Mouse (Mus musculus) limb, embryonic 14.5 days (tissue): ENCODE data around the gene Magi3. TPM values are rescaled to one million over a fixed set of nuclear protein-coding genes. Genes with fewer than 3 reads are reported as not detected.

Experiments used
- ATAC-seq: fragments of 200-750 bp; cut with Nextera tagmentation; 2 replicates; pipeline ENCODE4 v1.8.0; 2017; ENCODE audit warnings: low read depth, moderate number of reproducible peaks, moderate TSS enrichment; ENCODE audit not compliant: low FRiP score
- DNase-seq: peaks from one replicate; pipeline ENCODE4 v3.0.0-alpha.2; 2015; ENCODE audit warnings: low spot score
- H3K27ac ChIP-seq: fragments of 300-500 bp; sonication (generic); replicated peaks from 2 replicates; pipeline ENCODE4 v1.5.1; 2014; ENCODE audit warnings: low read depth, mild to moderate bottlenecking, low read length, moderate library complexity, mixed read lengths
- H3K27me3 ChIP-seq: fragments of 300-500 bp; sonication (generic); 2 replicates; pipeline ENCODE4 v1.6.1; 2014; ENCODE audit warnings: low read length, mixed read lengths; ENCODE audit not compliant: control insufficient read depth, insufficient read depth
- H3K36me3 ChIP-seq: fragments of 300-500 bp; sonication (generic); 2 replicates; pipeline ENCODE4 v1.6.1; 2014; ENCODE audit warnings: mild to moderate bottlenecking, low read length, moderate library complexity, mixed read lengths; ENCODE audit not compliant: control insufficient read depth, insufficient read depth
- H3K4me1 ChIP-seq: fragments of 300-500 bp; sonication (generic); 2 replicates; pipeline ENCODE4 v1.6.1; 2014; ENCODE audit warnings: antibody characterized with exemption, low read length, mixed read lengths; ENCODE audit not compliant: control insufficient read depth, insufficient read depth
- H3K4me2 ChIP-seq: fragments of 300-500 bp; sonication (generic); replicated peaks from 2 replicates; pipeline ENCODE4 v1.6.1; 2014; ENCODE audit warnings: low read depth, mild to moderate bottlenecking, low read length, moderate library complexity; ENCODE audit not compliant: severe bottlenecking
- H3K4me3 ChIP-seq: fragments of 300-500 bp; sonication (generic); replicated peaks from 2 replicates; pipeline ENCODE4 v1.5.1; 2014; ENCODE audit warnings: low read length
- H3K9ac ChIP-seq: fragments of 300-500 bp; sonication (generic); 2 replicates; pipeline ENCODE4 v1.6.1; 2014; ENCODE audit warnings: mild to moderate bottlenecking, low read depth, low read length, moderate library complexity; ENCODE audit not compliant: severe bottlenecking
- H3K9me3 ChIP-seq: fragments of 300-500 bp; sonication (generic); 2 replicates; pipeline ENCODE4 v1.6.1; 2016; ENCODE audit warnings: low read length; ENCODE audit not compliant: control insufficient read depth
- POLR2A ChIP-seq: fragments of 200-500 bp; IDR thresholded peaks from 2 replicates; pipeline ENCODE4 v1.8.0; 2012; ENCODE audit warnings: inconsistent platforms, mild to moderate bottlenecking, moderate library complexity, borderline replicate concordance; ENCODE audit not compliant: insufficient read depth, insufficient read length; ENCODE audit errors: extremely low read depth
- WGBS: fragments of 180-500 bp; shearing (Covaris S2); extraction: QIAGEN DNeasy Blood & Tissue Kit; methylation state at CpG from one replicate; pipeline ENCODE4 v1.1.7; 2014; 5-methylcytosine and 5-hydroxymethylcytosine counted together
- polyA plus RNA-seq, 2 experiments: library from polyadenylated mRNA; depleted of rRNA in 1 of 2; stranded (reverse) in 1 of 2; unstranded in 1 of 2; fragments of >200 nt; fragmentation: Nextera tagmentation in 1 of 2; extraction: Ambion mirVana in 1 of 2; gene quantifications; 2 replicates each; pipeline versions ENCODE4 v1.2.1 to v1.2.3; 2012 to 2014

Gene Magi3
- polyA plus RNA-seq, 2 experiments, result 4.8 to 9.2 TPM

DNA sequence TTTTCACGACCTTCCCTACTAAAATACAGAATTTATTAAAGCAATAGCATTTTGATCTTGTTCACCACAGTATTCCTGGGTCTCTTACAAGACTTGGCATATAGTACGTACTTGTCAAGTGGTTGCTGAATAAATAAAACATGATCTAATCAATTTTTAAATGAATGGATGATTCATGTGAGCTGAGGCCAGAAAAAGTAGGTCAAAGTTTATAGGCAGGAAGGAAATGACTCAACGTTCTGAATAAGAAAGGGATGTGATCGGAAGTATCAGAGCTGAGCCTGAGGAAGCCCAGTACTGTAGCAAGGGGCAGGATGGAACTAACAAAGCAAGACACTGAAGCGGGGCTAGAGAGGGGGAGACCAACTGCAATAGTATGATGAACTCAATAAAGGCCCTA lies 127.4 kb downstream of the Magi3 start:
- WGBS, result 78% methylated on average over 5 of the region's 5 CpGs
- Histone ChIP-seq H3K9me3 (no peaks in the 10 kb centered on the region), H3K36me3 (peaks cover 4% of the 10 kb centered on the region; the same call in 1 of the 2 replicates), H3K27ac (no peak overlapping the region), H3K9ac (no peak overlapping the region), H3K4me3 (no peak overlapping the region), H3K27me3 (no peaks in the 10 kb centered on the region), H3K4me2 (no peak overlapping the region), H3K4me1 (no peaks in the 10 kb centered on the region)
- no peak for TF ChIP-seq POLR2A
- DNase-seq, result no peak
- no peak for ATAC-seq

DNA sequence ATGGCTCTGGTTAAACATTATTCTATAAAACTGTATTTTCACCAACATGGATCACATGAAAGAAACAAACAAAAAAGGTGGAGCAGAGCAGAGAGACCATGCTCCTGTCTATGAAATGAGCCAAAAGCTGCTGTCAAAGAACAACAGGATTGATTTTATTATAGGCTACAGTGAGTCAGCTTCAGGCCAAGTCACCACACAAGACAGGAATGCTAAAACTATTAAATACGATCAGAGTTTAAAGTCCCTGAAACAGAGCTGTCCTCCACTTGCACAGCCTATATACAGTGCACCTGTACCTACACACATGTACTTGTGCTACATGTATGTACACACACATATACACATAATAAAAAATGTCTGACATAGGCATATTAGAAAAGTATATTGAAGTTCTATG lies 138.1 kb downstream of the Magi3 start:
- no peak for DNase-seq
- no peak for ATAC-seq
- Histone ChIP-seq H3K9me3 (no peaks in the 10 kb centered on the region), H3K4me1 (no peaks in the 10 kb centered on the region), H3K27ac (no peak overlapping the region), H3K27me3 (no peaks in the 10 kb centered on the region), H3K4me3 (no peak overlapping the region), H3K9ac (no peak overlapping the region), H3K4me2 (no peak overlapping the region), H3K36me3 (0 out of 2 replicates have a peak, but pooled peaks cover 2% of the 10 kb centered on the region)
- no peak for TF ChIP-seq POLR2A
- WGBS, result 50% methylated on average over 1 of the region's 1 CpGs

DNA sequence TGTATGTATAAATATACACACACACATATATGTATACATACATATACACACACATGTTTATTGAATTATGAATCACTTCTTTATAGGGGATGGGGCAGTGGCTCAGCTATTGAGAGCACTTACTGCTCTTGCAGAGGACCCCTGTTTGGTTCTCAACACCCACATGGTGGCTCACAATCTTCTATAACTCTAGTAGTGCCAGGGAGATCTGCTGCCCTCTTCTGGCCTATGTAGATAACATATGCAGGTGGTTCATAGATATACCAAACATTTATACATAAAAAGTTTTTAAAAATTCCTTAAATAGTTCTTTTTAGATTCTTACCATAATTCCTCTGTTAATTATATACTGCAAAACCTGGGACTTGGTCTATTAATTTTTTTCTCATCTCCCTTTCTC lies 141.4 kb downstream of the Magi3 start:
- H3K4me3 ChIP-seq, result no peak overlapping the region
- H3K4me1 ChIP-seq, result no peaks in the 10 kb centered on the region
- no peak overlapping the region for H3K27ac ChIP-seq
- DNase-seq, result no peak
- no peak for TF ChIP-seq POLR2A
- H3K4me2 ChIP-seq, result no peak overlapping the region
- H3K36me3 ChIP-seq, result 0 out of 2 replicates have a peak, but pooled peaks cover 2% of the 10 kb centered on the region
- no peak overlapping the region for H3K9ac ChIP-seq
- no peaks in the 10 kb centered on the region for H3K9me3 ChIP-seq
- H3K27me3 ChIP-seq, result no peaks in the 10 kb centered on the region
- no peak for ATAC-seq

DNA sequence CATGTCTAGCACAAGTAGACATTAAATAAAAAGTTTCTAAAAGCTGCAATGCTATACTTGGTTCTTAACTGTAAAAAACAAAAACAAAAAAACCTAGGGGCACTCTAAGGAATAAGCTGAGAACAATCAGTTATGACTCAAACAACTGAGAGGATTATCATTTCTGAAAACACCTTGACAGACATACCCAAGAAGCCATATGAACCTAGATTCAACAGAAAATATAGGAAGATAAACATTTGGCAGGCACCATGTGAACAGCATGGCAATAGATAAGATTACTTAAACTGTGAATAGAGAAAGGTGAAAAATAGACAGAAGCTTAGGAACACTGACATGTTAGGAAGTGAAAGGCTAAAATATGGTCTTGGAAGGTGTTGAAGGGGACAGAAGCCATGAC lies 150.8 kb downstream of the Magi3 start:
- no peak overlapping the region for H3K27ac ChIP-seq
- no peak overlapping the region for H3K4me3 ChIP-seq
- H3K4me2 ChIP-seq, result no peak overlapping the region
- no peaks in the 10 kb centered on the region for H3K4me1 ChIP-seq
- no peaks in the 10 kb centered on the region for H3K9me3 ChIP-seq
- no peaks in the 10 kb centered on the region for H3K27me3 ChIP-seq
- no peak overlapping the region for H3K9ac ChIP-seq
- H3K36me3 ChIP-seq, result no peaks in the 10 kb centered on the region
- ATAC-seq (no peak), DNase-seq (no peak)
- no peak for TF ChIP-seq POLR2A

DNA sequence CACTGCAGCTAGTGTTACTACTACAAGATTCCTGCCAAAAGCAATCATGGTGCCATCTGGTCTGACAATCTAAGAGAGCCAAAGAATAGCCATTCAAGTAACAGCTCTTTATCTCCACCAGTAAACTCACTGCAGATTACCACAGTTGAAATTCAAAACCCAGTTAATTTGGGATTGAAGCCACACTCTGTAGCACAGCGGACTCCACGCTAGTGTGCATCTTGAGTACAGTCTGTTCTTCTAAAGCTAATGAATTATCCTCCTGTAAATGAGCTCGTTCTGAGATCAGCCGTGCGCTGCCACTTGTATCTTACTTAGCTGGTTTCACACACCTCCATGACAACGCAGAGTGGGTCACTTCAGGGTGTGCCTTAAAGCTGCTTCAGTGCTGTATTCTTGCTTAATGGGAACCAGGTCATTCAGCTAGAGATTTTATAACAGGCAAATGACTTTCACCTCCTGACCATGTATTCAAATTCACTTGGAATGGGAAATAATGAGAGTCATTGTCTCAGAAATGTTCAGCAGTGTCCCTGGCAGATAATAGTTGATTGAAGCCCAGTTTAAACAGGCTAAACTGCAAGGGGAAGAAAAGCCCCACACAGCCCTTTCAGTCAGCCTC lies 161.1 kb downstream of the Magi3 start:
- WGBS, result 71% methylated on average over 6 of the region's 6 CpGs
- Histone ChIP-seq H3K4me1 (no peaks in the 10 kb centered on the region), H3K36me3 (no peaks in the 10 kb centered on the region), H3K27ac (no peak overlapping the region), H3K4me3 (no peak overlapping the region), H3K9me3 (no peaks in the 10 kb centered on the region), H3K4me2 (no peak overlapping the region), H3K9ac (no peak overlapping the region), H3K27me3 (no peaks in the 10 kb centered on the region)
- TF ChIP-seq POLR2A, result no peak
- ATAC-seq, result no peak
- no peak for DNase-seq

DNA sequence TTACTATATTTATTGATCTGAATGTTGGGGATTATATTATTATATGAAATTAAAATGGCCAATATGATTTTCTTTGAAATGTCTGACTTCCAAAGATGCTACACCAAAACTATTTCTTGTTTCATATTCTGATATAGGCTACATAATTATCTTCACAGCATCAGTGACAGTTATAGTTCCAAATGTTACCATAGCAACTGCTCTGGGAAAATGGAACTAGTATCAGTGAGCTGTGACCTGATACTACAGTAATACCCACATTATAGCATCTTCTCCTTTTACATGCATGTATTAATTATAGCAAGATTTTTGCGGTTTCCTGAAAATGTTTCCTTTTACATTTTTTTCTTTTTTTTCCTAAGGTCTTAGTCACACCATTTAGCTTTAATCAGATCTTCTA lies 187.4 kb downstream of the Magi3 start:
- Histone ChIP-seq H3K4me1 (no peaks in the 10 kb centered on the region), H3K4me3 (no peak overlapping the region), H3K36me3 (peaks cover 5% of the 10 kb centered on the region), H3K4me2 (no peak overlapping the region), H3K9ac (no peak overlapping the region), H3K27me3 (no peaks in the 10 kb centered on the region), H3K9me3 (no peaks in the 10 kb centered on the region), H3K27ac (no peak overlapping the region)
- no peak for DNase-seq
- TF ChIP-seq POLR2A, result no peak
- WGBS, result 88% methylated on average over 1 of the region's 1 CpGs
- ATAC-seq, result no peak
